Mouse (Mus musculus) forelimb bud, embryonic 11.5 days (tissue): ENCODE measurements around the gene Arhgap22.

ENCODE experiments used
- DNase-seq: peaks from one replicate; pipeline ENCODE4 v3.0.0-alpha.2; 2012; ENCODE audit warnings: low read depth, low spot score

Arhgap22 gene

GRCm38 (mm10) chr14:33366891-33367777, 153.3 kb downstream of the Arhgap22 start:
- DNase-seq = no peak

GRCm38 (mm10) chr14:33369375-33369774, 155.5 kb downstream of the Arhgap22 start:
- no peak for DNase-seq

- DNase-seq = peak; percentile 21
Observed at GRCm38 (mm10) chr14:33370056-33370455, 156.2 kb downstream of the Arhgap22 start.

GRCm38 (mm10) chr14:33371248-33371647, 157.4 kb downstream of the Arhgap22 start:
- peak; percentile 61 for DNase-seq

GRCm38 (mm10) chr14:33373271-33373670, 159.4 kb downstream of the Arhgap22 start:
- no peak for DNase-seq

- DNase-seq = no peak
Observed at GRCm38 (mm10) chr14:33374089-33374488, 160.3 kb downstream of the Arhgap22 start.

GRCm38 (mm10) chr14:33377211-33377610, 163.4 kb downstream of the Arhgap22 start:
- no peak for DNase-seq

GRCm38 (mm10) chr14:33378723-33379122, 164.9 kb downstream of the Arhgap22 start:
- no peak for DNase-seq

GRCm38 (mm10) chr14:33380830-33381457, 167.1 kb downstream of the Arhgap22 start:
- no peak for DNase-seq

GRCm38 (mm10) chr14:33398065-33398860, 184.4 kb downstream of the Arhgap22 start:
- DNase-seq = no peak

- DNase-seq = no peak
Observed at GRCm38 (mm10) chr14:33400019-33400418, 186.2 kb downstream of the Arhgap22 start.

GRCm38 (mm10) chr14:33402331-33402730, 188.5 kb downstream of the Arhgap22 start:
- no peak for DNase-seq

- no peak for DNase-seq
Observed at GRCm38 (mm10) chr14:33415746-33416145, 201.9 kb downstream of the Arhgap22 start.

- no peak for DNase-seq
Observed at GRCm38 (mm10) chr14:33418311-33418909, 204.6 kb downstream of the Arhgap22 start.
